Mouse (Mus musculus): ENCODE data around the gene Strada. TPM values are rescaled to one million over a fixed set of nuclear protein-coding genes. Genes with fewer than 3 reads are reported as not detected.

Gene Strada
- 8.8 and 10.2 TPM in 2 replicates for polyA plus RNA-seq (2012; rRNA removed)

GRCm38 (mm10) chr11:106202123-106202465 is at the start of gene Strada:
Strada (minus strand) TSS chr11:106202168.

GRCm38 (mm10) chr11:106216730-106217490 is 14.9 kb upstream of the Strada start, which contains the start of gene Ddx42:
Ddx42 (plus strand) TSS chr11:106216926.

DNA sequence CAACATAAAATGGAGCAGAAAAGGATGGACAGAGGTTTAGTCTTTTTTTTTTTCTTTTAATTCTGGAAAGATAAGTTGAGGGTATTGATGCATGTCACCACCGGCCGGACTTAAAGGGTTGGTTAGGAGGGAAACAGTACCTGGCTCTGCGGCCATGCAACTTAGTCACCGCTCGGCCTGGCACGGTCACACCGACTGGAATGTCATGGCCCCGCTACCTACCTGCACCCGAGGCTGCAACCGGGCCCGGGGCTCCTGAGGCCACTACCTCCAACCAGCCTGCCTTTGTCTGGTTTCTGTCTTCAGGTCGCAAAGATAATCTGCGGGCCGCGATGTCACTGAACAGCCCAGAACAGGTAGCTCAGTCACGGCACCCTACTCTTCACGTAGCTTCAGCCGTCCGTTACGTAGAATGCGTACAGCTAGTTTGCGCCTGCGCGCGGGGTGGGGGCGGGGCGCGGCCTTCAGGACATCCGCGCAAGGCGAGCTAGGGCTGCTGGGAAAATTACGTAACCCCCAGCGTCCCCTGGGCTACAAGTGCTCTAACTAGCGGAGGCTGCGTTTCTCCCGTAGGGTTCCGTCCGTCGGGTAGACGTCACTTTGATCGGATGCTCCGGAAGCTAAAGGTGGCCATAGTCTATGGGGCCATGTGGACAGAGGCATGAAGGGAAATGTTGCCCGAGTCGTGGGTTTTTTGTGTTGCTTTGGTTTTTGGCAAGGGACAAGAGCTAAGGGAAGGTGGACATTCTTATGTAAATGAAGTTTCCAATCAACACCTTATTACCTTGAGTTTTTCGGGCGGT is 14.2 kb upstream of the Strada start, which contains the start of gene Ccdc47:
Ccdc47 (minus strand) TSS at position 418 of the 803 bp plus-strand sequence.

DNA sequence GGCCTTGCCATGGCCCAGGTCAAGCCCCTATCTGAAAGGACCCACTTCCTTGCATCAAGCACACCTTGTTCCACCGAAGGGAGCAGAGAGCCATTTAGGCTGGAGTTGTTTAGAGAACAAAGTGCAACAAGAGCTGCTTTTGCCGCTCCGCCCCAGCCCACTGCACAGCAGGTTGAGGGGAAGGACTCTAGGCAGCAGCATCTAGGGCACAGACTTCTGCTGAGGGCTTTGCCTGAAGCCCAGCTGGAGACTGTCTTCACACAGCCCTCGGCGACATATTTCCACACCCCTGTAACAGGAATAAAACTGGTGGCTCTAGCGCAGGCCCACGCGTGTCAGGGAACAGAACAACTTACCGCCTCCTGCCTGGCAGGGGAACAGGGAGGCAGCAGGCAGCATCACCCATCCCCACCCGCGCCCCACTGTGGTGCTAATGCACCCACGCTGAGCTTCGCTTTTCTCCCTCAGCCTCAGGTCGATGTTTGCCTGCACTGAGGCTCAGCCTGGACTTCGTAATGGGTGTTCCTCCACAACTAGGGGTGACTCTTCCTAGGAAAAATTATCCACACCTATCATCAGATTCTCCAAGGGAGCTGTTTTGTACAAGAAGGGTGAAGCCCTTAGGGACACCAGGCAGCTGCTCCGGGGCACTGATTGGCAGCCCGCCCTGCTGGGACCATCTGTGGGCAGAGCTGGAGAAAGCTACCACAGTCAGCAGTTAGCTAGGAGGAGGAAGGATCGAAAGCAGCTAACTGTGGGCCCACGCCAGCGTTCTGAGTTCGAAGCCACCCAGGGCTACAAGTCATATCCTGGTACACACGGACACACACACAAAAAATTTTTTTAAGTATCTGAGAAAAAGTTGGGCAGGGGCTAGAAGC is 40.9 kb downstream of the Strada start, which contains the start of the genes Gm10840 and Limd2:
Gm10840 (plus strand) TSS at position 10 of the 881 bp plus-strand sequence.
Limd2 (minus strand) TSS at position 20 of the 881 bp plus-strand sequence.

Other genes starting within 250 kb of the Strada start
- gene Cyb561, start 248.8 kb downstream of the Strada start, polyA plus RNA-seq (2012; rRNA removed): 0.86 and 1.1 TPM in 2 replicates
- 0.07 and 0.12 TPM in 2 replicates for gene Ace, start 234.2 kb downstream of the Strada start, polyA plus RNA-seq (2012; rRNA removed)
- gene Ace3, start 207.5 kb downstream of the Strada start, polyA plus RNA-seq (2012; rRNA removed): not detected in 2 replicates
- gene Kcnh6, start 194.0 kb downstream of the Strada start, polyA plus RNA-seq (2012; rRNA removed): 0.01 TPM in 2 replicates
- gene Dcaf7, start 165.3 kb downstream of the Strada start, polyA plus RNA-seq (2012; rRNA removed): 15.1 and 16.7 TPM in 2 replicates
- 9.1 and 9.6 TPM in 2 replicates for gene Taco1, start 136.1 kb downstream of the Strada start, polyA plus RNA-seq (2012; rRNA removed)
- 5.1 and 6.2 TPM in 2 replicates for gene Map3k3, start 117.6 kb downstream of the Strada start, polyA plus RNA-seq (2012; rRNA removed)
- not detected in 2 replicates for gene Gm10840, start 41.3 kb downstream of the Strada start, polyA plus RNA-seq (2012; rRNA removed)
- 23.6 and 28.2 TPM in 2 replicates for gene Limd2, start 41.3 kb downstream of the Strada start, polyA plus RNA-seq (2012; rRNA removed)
- gene Ccdc47, start 14.2 kb upstream of the Strada start, polyA plus RNA-seq (2012; rRNA removed): 21.0 and 21.5 TPM in 2 replicates
- 15.8 and 16.0 TPM in 2 replicates for gene Ddx42, start 14.8 kb upstream of the Strada start, polyA plus RNA-seq (2012; rRNA removed)
- 29.7 and 30.8 TPM in 2 replicates for gene Ftsj3, start 53.9 kb upstream of the Strada start, polyA plus RNA-seq (2012; rRNA removed)
- gene Psmc5, start 54.0 kb upstream of the Strada start, polyA plus RNA-seq (2012; rRNA removed): 120 and 129 TPM in 2 replicates
- gene Smarcd2, start 70.8 kb upstream of the Strada start, polyA plus RNA-seq (2012; rRNA removed): 34.1 and 35.7 TPM in 2 replicates
- 0.15 and 0.16 TPM in 2 replicates for gene Tcam1, start 74.5 kb upstream of the Strada start, polyA plus RNA-seq (2012; rRNA removed)
- gene Gh, start 99.7 kb upstream of the Strada start, polyA plus RNA-seq (2012; rRNA removed): 0.03 TPM in 1 of 2 replicates, not detected in the other
- gene Cd79b, start 112.6 kb upstream of the Strada start, polyA plus RNA-seq (2012; rRNA removed): 2.7 and 4.1 TPM in 2 replicates
- gene Scn4a, start 151.1 kb upstream of the Strada start, polyA plus RNA-seq (2012; rRNA removed): 0.01 and 0.03 TPM in 2 replicates
- not detected in 2 replicates for gene Prr29, start 163.3 kb upstream of the Strada start, polyA plus RNA-seq (2012; rRNA removed)
- gene Icam2, start 185.9 kb upstream of the Strada start, polyA plus RNA-seq (2012; rRNA removed): 11.7 and 15.2 TPM in 2 replicates